Mouse (Mus musculus) retina, embryonic 14.5 days (tissue): ENCODE data around the gene Wwc1.
"Not testable (repeated sequence)": the region's sequence is repeated elsewhere in the genome, so short reads cannot be mapped to it uniquely, and the experiment has no call there.

Experiments used
- DNase-seq: peaks from one replicate; pipeline ENCODE4 v3.0.0-alpha.2; 2015; ENCODE audit warnings: low spot score

Wwc1 gene

DNA sequence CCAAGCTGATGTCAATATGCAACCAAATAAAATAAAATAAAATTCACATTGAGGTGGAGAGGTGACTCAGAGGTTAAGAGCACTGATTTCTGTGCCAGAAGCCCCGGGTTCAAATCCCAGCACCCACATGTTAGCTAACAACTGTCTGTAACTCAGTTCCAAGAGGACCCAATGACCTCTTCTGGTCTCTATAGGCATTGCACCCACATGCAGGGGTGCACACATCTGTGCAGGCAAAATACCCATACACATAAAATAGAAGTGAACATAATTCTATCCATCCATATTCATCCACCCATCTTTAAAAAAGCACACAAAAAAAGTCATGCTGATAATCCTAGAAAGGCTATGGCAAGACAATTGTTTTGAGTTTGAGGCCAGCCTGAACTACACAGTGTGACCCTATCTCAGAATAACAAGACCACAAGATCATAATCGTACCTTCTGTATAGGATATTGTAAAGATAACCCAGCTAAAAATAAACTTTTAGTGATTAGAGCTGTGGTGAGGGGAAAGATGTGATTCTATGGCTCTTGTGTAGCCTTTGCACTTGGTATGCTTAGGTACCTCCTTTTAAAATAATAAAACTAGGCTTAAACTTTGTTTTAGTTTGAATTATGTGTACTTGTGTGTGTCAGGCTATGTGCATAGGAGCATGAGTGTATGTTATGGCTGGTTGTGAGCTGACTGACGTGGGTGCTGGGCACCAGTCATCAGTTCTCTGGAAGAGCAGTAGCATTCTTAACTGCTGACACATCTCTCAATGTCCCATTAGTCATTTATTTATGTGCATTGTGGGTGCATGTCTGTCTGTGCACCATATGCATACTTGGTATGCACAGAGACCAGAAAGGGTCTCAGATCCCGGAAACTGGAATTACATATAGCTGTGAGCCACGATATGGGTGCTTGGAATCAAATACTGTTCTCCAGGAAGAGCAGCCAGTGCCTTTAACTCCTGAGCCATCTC, 142.9 kb downstream of the Wwc1 start:
- no peak for DNase-seq

- peak; percentile 96 for DNase-seq
Observed at GRCm38 (mm10) chr11:35834022-35834760, 146.1 kb downstream of the Wwc1 start, which contains the start of gene Rars. TSS of gene Rars (minus strand) at chr11:35834506.

- DNase-seq, result no peak
Observed at GRCm38 (mm10) chr11:35833270-35833669, 147.1 kb downstream of the Wwc1 start.

DNA sequence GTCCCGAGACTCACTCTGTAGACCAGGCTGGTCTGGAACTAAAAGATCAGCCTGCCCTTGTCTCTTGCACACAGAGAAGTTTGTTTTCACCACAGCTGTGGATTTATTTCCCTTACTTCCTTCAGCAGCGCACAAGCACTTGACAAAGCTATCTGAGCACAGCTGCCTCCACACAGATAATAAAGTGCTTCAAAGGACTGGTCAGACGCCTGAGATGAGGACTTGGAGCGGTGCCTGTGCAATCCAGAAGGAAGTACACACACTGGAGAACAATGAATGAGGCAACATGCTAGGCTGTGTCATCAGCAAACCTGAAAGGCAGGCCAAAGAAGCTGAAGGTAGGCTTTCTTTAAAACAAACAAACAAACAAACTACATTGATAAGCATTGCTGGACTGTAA, 148.2 kb downstream of the Wwc1 start:
- no peak for DNase-seq

DNA sequence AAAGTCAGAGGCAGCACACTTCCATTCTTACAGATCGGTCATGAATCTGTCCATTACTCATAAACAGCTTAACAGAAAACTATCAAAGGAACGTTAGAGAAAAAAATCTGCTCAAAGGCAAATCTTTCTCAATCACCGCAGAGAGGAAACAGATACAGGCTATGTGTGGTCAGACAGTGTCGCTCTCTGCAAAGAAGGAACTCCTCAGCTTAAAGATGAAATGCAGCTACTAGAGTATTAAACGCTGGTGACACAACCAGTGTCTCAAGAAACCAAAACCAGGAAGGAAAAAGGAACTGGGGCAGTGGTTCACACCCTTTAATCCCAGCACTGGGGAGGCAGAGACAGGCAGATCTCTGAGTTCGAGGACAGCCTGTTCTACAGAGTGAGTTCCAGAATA, 152.6 kb downstream of the Wwc1 start:
- DNase-seq, result no peak

DNA sequence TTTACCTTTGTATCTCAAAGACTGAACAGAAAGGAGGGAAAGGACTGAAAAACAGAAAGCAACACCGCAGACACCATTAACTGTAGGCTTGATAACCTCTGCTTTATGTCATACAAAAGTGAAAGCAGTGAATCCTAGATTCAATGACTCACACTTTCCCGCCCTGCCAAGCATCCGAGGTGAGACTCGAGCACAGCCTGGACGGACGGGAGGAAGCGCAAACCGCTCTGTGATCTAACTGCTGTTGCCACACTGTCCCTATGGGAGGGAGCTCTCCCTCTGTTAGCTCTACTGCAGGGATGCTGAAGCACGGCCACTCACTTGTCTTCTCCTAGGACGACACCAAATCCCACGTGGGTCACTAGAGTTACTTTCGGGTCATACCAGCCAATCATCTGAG, 164.0 kb downstream of the Wwc1 start:
- no peak for DNase-seq

DNA sequence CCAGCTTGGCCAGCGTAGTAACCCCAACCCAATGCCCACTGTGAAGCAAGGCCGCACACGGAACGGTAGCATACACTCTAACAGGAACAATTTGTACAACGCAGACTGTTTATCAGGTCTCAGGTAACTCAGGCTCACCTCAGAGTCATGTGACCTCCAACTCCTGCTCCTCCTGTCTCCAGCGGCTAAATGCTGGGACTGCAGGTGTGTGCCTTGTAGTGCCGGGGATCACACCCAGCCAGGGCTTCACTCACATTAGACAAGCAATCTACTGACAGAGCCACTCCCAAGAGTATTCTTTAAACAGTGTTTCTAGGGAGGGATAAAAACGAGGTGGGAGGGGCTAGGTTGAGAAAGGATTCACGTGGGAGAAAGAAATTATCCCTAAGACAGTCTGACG, 168.9 kb downstream of the Wwc1 start:
- DNase-seq, result no peak

DNA sequence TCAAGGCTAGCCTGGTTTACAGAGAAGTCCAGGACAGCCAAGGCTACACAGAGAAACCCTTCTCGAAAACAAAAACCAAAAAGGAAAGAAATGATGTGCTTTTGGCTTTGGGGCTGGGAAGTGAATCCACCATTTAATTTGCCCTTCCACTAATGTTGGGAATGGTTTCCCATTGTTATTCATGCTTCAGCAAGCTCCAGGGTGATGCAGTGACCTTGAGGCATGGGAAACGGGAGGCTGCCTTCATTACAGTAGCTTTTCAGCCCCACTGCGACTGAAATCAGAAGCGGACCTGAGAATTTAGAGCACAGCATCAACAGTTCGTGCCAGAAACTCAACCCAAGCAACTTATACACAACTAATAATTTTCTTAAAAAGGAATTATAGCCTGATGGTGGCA, 179.0 kb downstream of the Wwc1 start:
- DNase-seq, result no peak

GRCm38 (mm10) chr11:35798874-35799273, 181.5 kb downstream of the Wwc1 start, which contains the start of gene Fbll1:
TSS of gene Fbll1 (minus strand) at chr11:35798884.
- peak; percentile 77 for DNase-seq

DNA sequence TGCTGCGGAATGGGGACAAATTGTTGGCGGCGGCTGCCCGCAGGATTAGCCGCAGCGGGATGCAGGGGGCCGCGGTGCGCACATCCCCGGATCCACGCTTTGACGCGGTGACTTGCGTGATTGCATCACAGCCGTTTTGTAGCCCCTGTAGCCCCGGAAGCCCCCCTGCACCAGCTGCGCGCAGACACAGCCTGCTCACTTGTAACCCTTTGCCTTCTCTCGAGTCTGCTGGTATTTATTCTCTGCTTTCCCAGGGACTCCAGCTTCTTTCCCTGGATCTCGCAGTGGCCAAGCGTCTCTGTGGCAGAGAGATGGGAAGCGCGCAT, 181.9 kb downstream of the Wwc1 start:
- DNase-seq, result peak; percentile 66

GRCm38 (mm10) chr11:35797751-35798494, 182.4 kb downstream of the Wwc1 start:
- DNase-seq, result peak; percentile 25

DNA sequence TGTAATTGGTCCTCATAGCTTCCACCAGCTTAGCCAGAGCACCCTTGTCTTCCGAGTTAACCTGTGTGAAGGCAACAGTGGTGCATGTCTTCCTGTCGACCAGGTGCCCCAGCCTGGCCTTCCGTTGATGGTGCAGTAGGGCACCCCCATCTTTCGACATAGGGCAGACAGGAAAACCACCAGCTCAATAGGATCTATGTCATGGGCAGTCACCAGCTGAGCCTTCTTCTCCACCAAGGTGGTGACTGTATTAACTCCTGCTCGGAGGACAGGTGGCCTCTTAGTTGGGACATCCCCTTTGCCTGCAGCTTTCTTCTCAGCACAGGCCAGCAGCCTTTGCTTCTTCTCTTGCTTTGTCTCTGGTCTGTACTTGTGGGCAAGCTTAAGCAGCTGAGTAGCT, 187.5 kb downstream of the Wwc1 start:
- DNase-seq, result not testable (repeated sequence)

- no peak for DNase-seq
Observed at GRCm38 (mm10) chr11:35788443-35788842, 191.9 kb downstream of the Wwc1 start.
